In the genomic region with DNA sequence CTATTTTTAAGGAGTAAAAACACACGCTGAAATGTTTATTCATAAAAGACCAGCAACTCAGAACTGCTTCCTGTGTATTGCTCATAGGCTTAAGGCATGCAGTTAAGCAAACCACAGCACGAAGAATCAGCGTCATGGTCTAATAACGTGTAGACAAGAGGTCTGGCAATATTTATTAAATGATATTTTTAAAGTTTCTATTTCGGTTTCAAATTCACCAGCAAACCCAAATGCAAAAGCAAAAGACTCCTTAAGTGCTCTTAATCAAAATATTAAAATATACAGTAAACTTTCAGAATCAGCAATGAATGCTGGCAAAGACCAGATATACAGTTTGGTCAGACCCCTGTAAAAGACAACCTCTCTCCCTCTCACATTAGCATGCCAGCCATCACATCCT, we compare ENCODE assay signal across 8 mouse cellular contexts. TPM values are rescaled to one million over a fixed set of nuclear protein-coding genes. Genes with fewer than 3 reads are reported as not detected.
DNase-seq lines count a peak whose midpoint lies in the region; ATAC-seq lines count a peak whose summit lies in the region.

No protein-coding gene starts in this region.

- 50% methylated on average over 5 of the region's 5 CpGs for whole genome bisulfite sequencing in heart, embryonic 15.5 days
- WGBS in hindbrain, embryonic 16.5 days = 72% methylated on average over 5 of the region's 5 CpGs
- WGBS in midbrain, embryonic 15.5 days = 72% methylated on average over 5 of the region's 5 CpGs

- no peak for ATAC-seq in heart, embryonic 15.5 days (replicated peaks; ENCODE audit: insufficient number of reproducible peaks, insufficient read depth, low FRiP score, low read depth)
- ATAC-seq in activated CD4-positive, CD25-positive, alpha-beta regulatory T cell, adult 4 months = peak; percentile 65
- ATAC-seq in hindbrain, embryonic 16.5 days = no peak
- no peak for ATAC-seq in midbrain, embryonic 15.5 days (replicated peaks)
- ATAC-seq in cerebellum, adult (ENCODE audit: insufficient number of reproducible peaks, low FRiP score, low TSS enrichment) = no peak

- intact Hi-C loops in heart, postnatal 25 days (cut with DNase I) = no loop called here

- DNase-seq in heart, postnatal 25 days (ENCODE audit: low spot score) = no peak
- no peak for DNase-seq in adrenal gland, adult 2 months
- DNase-seq in frontal cortex, adult 2 months (ENCODE audit: extremely low spot score in 1 of 2, low spot score in 1 of 2) = no peak

- H3K4me3 ChIP-seq in heart, embryonic 15.5 days = peak overlapping the region; percentile 81
- peak overlapping the region; percentile 75 for H3K4me3 ChIP-seq in hindbrain, embryonic 16.5 days (ENCODE audit: low read length)
- peak overlapping the region; percentile 71 for H3K4me3 ChIP-seq in midbrain, embryonic 15.5 days

- H3K4me2 ChIP-seq in heart, embryonic 15.5 days = peak overlapping the region; percentile 78
- H3K4me2 ChIP-seq in hindbrain, embryonic 16.5 days (ENCODE audit: low read length) = peak overlapping the region; percentile 60
- peak overlapping the region; percentile 56 for H3K4me2 ChIP-seq in midbrain, embryonic 15.5 days

- H3K9me3 ChIP-seq in heart, embryonic 15.5 days (replicated peaks) = no peaks in the 10 kb centered on the region
- H3K9me3 ChIP-seq in hindbrain, embryonic 16.5 days (ENCODE audit: control insufficient read depth, low read length) = no peaks in the 10 kb centered on the region
- no peaks in the 10 kb centered on the region for H3K9me3 ChIP-seq in midbrain, embryonic 15.5 days

- peak overlapping the region; percentile 84 for H3K9ac ChIP-seq in heart, embryonic 15.5 days
- no peak overlapping the region; the same call in 1 of the 2 replicates for H3K9ac ChIP-seq in hindbrain, embryonic 16.5 days (ENCODE audit: low read depth, low read length)
- no peak overlapping the region for H3K9ac ChIP-seq in midbrain, embryonic 15.5 days

- H3K36me3 ChIP-seq in heart, embryonic 15.5 days = peaks cover 3% of the 10 kb centered on the region; the same call in 1 of the 2 replicates
- H3K36me3 ChIP-seq in hindbrain, embryonic 16.5 days (ENCODE audit: control insufficient read depth, insufficient read depth, low read length) = no peaks in the 10 kb centered on the region
- no peaks in the 10 kb centered on the region for H3K36me3 ChIP-seq in midbrain, embryonic 15.5 days (replicated peaks)

- peaks cover 19% of the 10 kb centered on the region; the same call in 1 of the 2 replicates for H3K4me1 ChIP-seq in heart, embryonic 15.5 days (replicated peaks)
- peaks cover 9% of the 10 kb centered on the region for H3K4me1 ChIP-seq in hindbrain, embryonic 16.5 days (ENCODE audit: control insufficient read depth, insufficient read depth, low read depth, low read length)
- H3K4me1 ChIP-seq in midbrain, embryonic 15.5 days = peaks cover 12% of the 10 kb centered on the region

- no peak overlapping the region for H3K27ac ChIP-seq in heart, embryonic 15.5 days
- no peak overlapping the region for H3K27ac ChIP-seq in hindbrain, embryonic 16.5 days (ENCODE audit: low read depth, low read length)
- H3K27ac ChIP-seq in midbrain, embryonic 15.5 days = no peak overlapping the region

- H3K27me3 ChIP-seq in heart, embryonic 15.5 days = no peaks in the 10 kb centered on the region
- H3K27me3 ChIP-seq in hindbrain, embryonic 16.5 days (replicated peaks; ENCODE audit: control insufficient read depth, insufficient read depth, low read length) = no peaks in the 10 kb centered on the region
- no peaks in the 10 kb centered on the region for H3K27me3 ChIP-seq in midbrain, embryonic 15.5 days (replicated peaks)

RNA-seq across cellular contexts. Expression of a gene that starts 1.0 kb away (rescaled TPM):
- polyA plus RNA-seq in heart, embryonic 15.5 days (2015; fragmentation: Nextera tagmentation; extraction: Ambion mirVana) = 56.5 and 62.2 TPM in 2 replicates
- total RNA-seq in heart, postnatal 25 days (2021) = 10 to 100 TPM; 13.9 to 18.5 TPM
- 10 to 100 TPM; 21.7 to 28.6 TPM for polyA plus RNA-seq in activated CD4-positive, CD25-positive, alpha-beta regulatory T cell, adult 4 months (2017; shearing (Covaris generic))
- polyA plus RNA-seq in hindbrain, embryonic 16.5 days (2015; fragmentation: Nextera tagmentation; extraction: Ambion mirVana) = 114 and 118 TPM in 2 replicates
- 86.4 and 90.4 TPM in 2 replicates for polyA plus RNA-seq in midbrain, embryonic 15.5 days (2015; fragmentation: Nextera tagmentation; extraction: Ambion mirVana)
- total RNA-seq in adrenal gland, adult 2 months (2021) = 10 to 100 TPM; 24.9 to 63.2 TPM
- polyA plus RNA-seq in adrenal gland, adult 2 months (2012; rRNA removed) = 11.8 and 13.0 TPM in 2 replicates
- 43.8 and 50.5 TPM in 2 replicates for polyA plus RNA-seq in frontal cortex, adult 2 months (2012; rRNA removed)
